Mouse (Mus musculus): Measurements from ENCODE around the gene Atg4a.

Atg4a gene

GRCm38 (mm10) chrX:141158160-141158559 lies 201.5 kb downstream of the Atg4a start:
- DNase-seq (ENCODE audit: low spot score in 2 of 2): no peak

- no peak for DNase-seq (ENCODE audit: low spot score in 2 of 2)
These were observed 203.7 kb downstream of the Atg4a start for GRCm38 (mm10) chrX:141160371-141160770.

GRCm38 (mm10) chrX:141165067-141165466 lies 208.4 kb downstream of the Atg4a start:
- DNase-seq (ENCODE audit: low spot score in 2 of 2): no peak

GRCm38 (mm10) chrX:141175353-141175752 lies 218.6 kb downstream of the Atg4a start:
- DNase-seq (ENCODE audit: low spot score in 2 of 2): no peak

- no peak for DNase-seq (ENCODE audit: low spot score in 2 of 2)
These were observed 238.3 kb downstream of the Atg4a start for GRCm38 (mm10) chrX:141195036-141195435.

- DNase-seq (ENCODE audit: low spot score in 2 of 2): no peak
These were observed 242.3 kb downstream of the Atg4a start for GRCm38 (mm10) chrX:141198993-141199392.

GRCm38 (mm10) chrX:141212802-141213201 lies 256.1 kb downstream of the Atg4a start:
- DNase-seq (ENCODE audit: low spot score in 2 of 2): peak; percentile 14 to 35
